ENCODE assay signal across 17 mouse cellular contexts in the genomic region with DNA sequence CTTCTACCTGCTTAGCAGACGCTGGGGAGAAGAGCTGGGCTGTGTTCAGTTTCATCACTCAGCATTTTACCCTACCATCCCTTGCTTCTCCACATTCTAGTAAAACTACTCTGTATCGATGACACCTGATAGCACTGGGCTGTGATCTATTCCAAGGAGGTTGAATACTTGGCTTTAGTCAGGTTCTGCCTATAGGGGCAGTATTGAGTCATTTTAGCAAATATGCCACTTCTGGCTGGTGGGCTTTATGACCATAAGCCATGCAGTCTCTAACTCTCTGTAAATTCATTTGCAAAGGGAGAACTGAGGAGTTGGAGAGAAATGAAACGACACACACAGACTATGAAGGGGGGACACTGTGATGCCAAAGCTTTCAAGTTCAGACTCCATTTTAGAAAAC. TPM values are rescaled to one million over a fixed set of nuclear protein-coding genes. Genes with fewer than 3 reads are reported as not detected.
DNase-seq lines count a peak whose midpoint lies in the region; ATAC-seq and TF ChIP-seq lines count a peak whose summit lies in the region.
"Had no signal": no experiment of that assay in that cellular context is flagged by ENCODE, and none has a peak within 500 bp of the region (broad histone marks: within the 10 kb centered on the region; RNA-seq: fewer than 3 reads in every experiment).

No protein-coding gene starts in this region.

- H3K9ac ChIP-seq in embryonic facial prominence, embryonic 11.5 days (replicated peaks; ENCODE audit: low read length) = no peak overlapping the region
- no peak overlapping the region for H3K9ac ChIP-seq in lung, postnatal 0 days (replicated peaks; ENCODE audit: low read depth)
- H3K9ac ChIP-seq in heart, embryonic 12.5 days = no peak overlapping the region
- H3K9ac ChIP-seq: forebrain, embryonic 13.5 days; heart, embryonic 13.5 days; neural tube, embryonic 15.5 days had no signal

- H3K27me3 ChIP-seq in embryonic facial prominence, embryonic 11.5 days (ENCODE audit: control insufficient read depth, insufficient read depth, low read length) = no peaks in the 10 kb centered on the region
- no peaks in the 10 kb centered on the region for H3K27me3 ChIP-seq in embryonic facial prominence, embryonic 10.5 days (replicated peaks; ENCODE audit: low read depth, poor library complexity, severe bottlenecking)
- no peaks in the 10 kb centered on the region for H3K27me3 ChIP-seq in lung, postnatal 0 days (replicated peaks; ENCODE audit: insufficient read depth, low read length)
- H3K27me3 ChIP-seq in heart, embryonic 12.5 days (replicated peaks) = peaks cover 2% of the 10 kb centered on the region; the same call in 1 of the 2 replicates
- H3K27me3 ChIP-seq: forebrain, embryonic 13.5 days; neural tube, embryonic 15.5 days had no signal

- H3K9me3 ChIP-seq in embryonic facial prominence, embryonic 11.5 days (replicated peaks; ENCODE audit: control insufficient read depth, low read length) = no peaks in the 10 kb centered on the region
- H3K9me3 ChIP-seq in embryonic facial prominence, embryonic 10.5 days = no peaks in the 10 kb centered on the region
- H3K9me3 ChIP-seq in lung, postnatal 0 days (ENCODE audit: low read length) = no peaks in the 10 kb centered on the region
- H3K9me3 ChIP-seq in heart, embryonic 12.5 days (replicated peaks) = peaks cover 3% of the 10 kb centered on the region; the same call in 1 of the 2 replicates
- H3K9me3 ChIP-seq: forebrain, embryonic 13.5 days; heart, embryonic 13.5 days; neural tube, embryonic 15.5 days had no signal

- TF ChIP-seq EP300 in lung, postnatal 0 days (IDR thresholded peaks at IDR 0.05) = no peak

- no peak overlapping the region for H3K4me3 ChIP-seq in embryonic facial prominence, embryonic 11.5 days (ENCODE audit: low read depth, low read length)
- H3K4me3 ChIP-seq in embryonic facial prominence, embryonic 10.5 days = no peak overlapping the region
- H3K4me3 ChIP-seq in lung, postnatal 0 days (ENCODE audit: low read depth, low read length) = no peak overlapping the region
- H3K4me3 ChIP-seq in heart, embryonic 12.5 days = no peak overlapping the region
- H3K4me3 ChIP-seq: forebrain, embryonic 13.5 days; heart, embryonic 13.5 days; neural tube, embryonic 15.5 days had no signal

- no peak overlapping the region for H3K27ac ChIP-seq in embryonic facial prominence, embryonic 11.5 days (replicated peaks; ENCODE audit: low read depth, low read length)
- no peak overlapping the region for H3K27ac ChIP-seq in embryonic facial prominence, embryonic 10.5 days (replicated peaks)
- no peak overlapping the region for H3K27ac ChIP-seq in lung, postnatal 0 days (ENCODE audit: low read length)
- H3K27ac ChIP-seq in heart, embryonic 12.5 days (ENCODE audit: poor library complexity, severe bottlenecking) = no peak overlapping the region
- H3K27ac ChIP-seq: forebrain, embryonic 13.5 days; heart, embryonic 13.5 days; neural tube, embryonic 15.5 days had no signal

- ATAC-seq in embryonic facial prominence, embryonic 11.5 days (replicated peaks; ENCODE audit: insufficient number of reproducible peaks, low FRiP score, low TSS enrichment, low read depth) = no peak
- ATAC-seq in lung, postnatal 0 days = no peak
- no peak for ATAC-seq in megakaryocyte, adult 5-6 weeks (ENCODE audit: poor library complexity, severe bottlenecking)
- ATAC-seq in heart, embryonic 12.5 days (ENCODE audit: insufficient number of reproducible peaks, low FRiP score) = no peak
- ATAC-seq: forebrain, embryonic 13.5 days had no signal

- DNase-seq in embryonic facial prominence, embryonic 11.5 days (ENCODE audit: low spot score) = peak; percentile 58
- no peak for DNase-seq in embryonic facial prominence, embryonic 10.5 days (ENCODE audit: low spot score)
- no peak for DNase-seq in lung, postnatal 0 days (ENCODE audit: low spot score)
- DNase-seq in lung, postnatal 25 days (ENCODE audit: low spot score) = no peak
- DNase-seq in ZHBTc4 (ENCODE audit: low read depth, low spot score) = peak; percentile 57
- peak; percentile 9 for DNase-seq in naive thymus-derived CD4-positive, alpha-beta T cell, adult 2 months (ENCODE audit: low read depth)
- DNase-seq: adrenal gland, postnatal 10 days; cerebellum, postnatal 36 days; kidney, adult 2 months; lung, postnatal 14 days; spleen, adult 18-20 months had no signal

- 54% methylated on average over 3 of the region's 3 CpGs for WGBS in embryonic facial prominence, embryonic 11.5 days
- 57% methylated on average over 3 of the region's 3 CpGs for WGBS in embryonic facial prominence, embryonic 10.5 days
- WGBS in lung, postnatal 0 days = 50% methylated on average over 3 of the region's 3 CpGs
- WGBS in heart, embryonic 12.5 days = 46% methylated on average over 3 of the region's 3 CpGs

- H3K36me3 ChIP-seq in embryonic facial prominence, embryonic 11.5 days (replicated peaks; ENCODE audit: control insufficient read depth, insufficient read depth, low read depth, low read length) = no peaks in the 10 kb centered on the region
- no peaks in the 10 kb centered on the region for H3K36me3 ChIP-seq in embryonic facial prominence, embryonic 10.5 days (replicated peaks)
- no peaks in the 10 kb centered on the region for H3K36me3 ChIP-seq in lung, postnatal 0 days (ENCODE audit: insufficient read depth, low read length)
- no peaks in the 10 kb centered on the region for H3K36me3 ChIP-seq in heart, embryonic 12.5 days
- H3K36me3 ChIP-seq: heart, embryonic 13.5 days; neural tube, embryonic 15.5 days had no signal

- no peaks in the 10 kb centered on the region for H3K4me1 ChIP-seq in embryonic facial prominence, embryonic 11.5 days (ENCODE audit: control insufficient read depth, insufficient read depth, low read length)
- H3K4me1 ChIP-seq in embryonic facial prominence, embryonic 10.5 days = no peaks in the 10 kb centered on the region
- H3K4me1 ChIP-seq in lung, postnatal 0 days (ENCODE audit: insufficient read depth, low read depth, low read length) = no peaks in the 10 kb centered on the region
- no peaks in the 10 kb centered on the region for H3K4me1 ChIP-seq in heart, embryonic 12.5 days (replicated peaks)
- H3K4me1 ChIP-seq: forebrain, embryonic 13.5 days; heart, embryonic 13.5 days; neural tube, embryonic 15.5 days had no signal

- no peak overlapping the region for H3K4me2 ChIP-seq in embryonic facial prominence, embryonic 11.5 days (ENCODE audit: low read depth, low read length)
- H3K4me2 ChIP-seq in lung, postnatal 0 days (replicated peaks; ENCODE audit: low read depth, low read length) = no peak overlapping the region
- H3K4me2 ChIP-seq in heart, embryonic 12.5 days = no peak overlapping the region
- H3K4me2 ChIP-seq: forebrain, embryonic 13.5 days; heart, embryonic 13.5 days; neural tube, embryonic 15.5 days had no signal

- peak; percentile 44 for TF ChIP-seq CTCF in lung, postnatal 0 days (IDR thresholded peaks at IDR 0.05)

RNA-seq across cellular contexts. Expression of gene Tmem92, which starts 55.6 kb away (rescaled TPM):
- polyA plus RNA-seq in embryonic facial prominence, embryonic 11.5 days (2014; fragmentation: Nextera tagmentation; extraction: Ambion mirVana) = not detected in 2 replicates
- not detected in 2 replicates for polyA plus RNA-seq in embryonic facial prominence, embryonic 10.5 days (2016; fragmentation: Nextera tagmentation; extraction: Ambion mirVana)
- not detected in 2 replicates for polyA plus RNA-seq in lung, postnatal 0 days (2015; fragmentation: Nextera tagmentation; extraction: Ambion mirVana)
- total RNA-seq in megakaryocyte, adult 5-6 weeks (2015) = not detected in 2 replicates
- total RNA-seq in megakaryocyte, adult 5-6 weeks (2017) = not detected in 2 replicates
- polyA plus RNA-seq in heart, embryonic 12.5 days (2016; fragmentation: Nextera tagmentation; extraction: Ambion mirVana) = not detected in 2 replicates
- total RNA-seq: adrenal gland, postnatal 10 days; left cerebral cortex, postnatal 25 days had no signal
- polyA plus RNA-seq: forebrain, embryonic 13.5 days; heart, embryonic 13.5 days; kidney, adult 2 months; neural tube, embryonic 15.5 days had no signal

Comparison
In these comparisons a context has a peak if more than half of its experiments do, and no peak if none do; other contexts are left out.
1. DNase-seq: peak in embryonic facial prominence, embryonic 11.5 days (single experiment), ZHBTc4 (single experiment) and naive thymus-derived CD4-positive, alpha-beta T cell, adult 2 months (single experiment); none in embryonic facial prominence, embryonic 10.5 days (single experiment), lung, postnatal 0 days (single experiment) and lung, postnatal 25 days (single experiment).